Mouse (Mus musculus): ENCODE measurements around the gene Apbb2.
A peak's percentile ranks its signal among the peaks of the same experiment; 100 is the strongest.
"Not testable (repeated sequence)": the region's sequence is repeated elsewhere in the genome, so short reads cannot be mapped to it uniquely, and the experiment has no call there.

Apbb2 gene

GRCm38 (mm10) chr5:66269616-66270015 is 349.0 kb downstream of the Apbb2 start:
- peak in 1 of 2 experiments; percentile 39 for DNase-seq

DNA sequence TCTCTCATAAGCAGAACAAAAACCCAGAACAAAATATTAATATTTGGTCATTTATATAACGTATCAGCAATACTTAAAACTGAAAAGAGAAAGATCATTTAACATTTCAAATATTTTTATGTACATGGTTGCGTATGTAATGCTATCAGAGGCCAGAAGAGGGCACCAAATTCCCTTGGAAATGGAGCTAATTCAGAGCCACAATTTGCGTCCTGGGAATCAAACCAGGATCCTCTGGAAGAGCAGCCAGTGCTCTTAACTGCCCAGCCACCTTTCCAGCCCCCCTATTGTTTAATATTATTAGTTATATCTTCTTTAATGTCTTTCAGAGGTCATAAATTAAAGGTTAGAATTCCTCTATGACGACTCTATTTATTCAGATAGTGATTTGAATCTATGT is 355.2 kb downstream of the Apbb2 start:
- DNase-seq = peak in 1 of 2 experiments; percentile 75

DNA sequence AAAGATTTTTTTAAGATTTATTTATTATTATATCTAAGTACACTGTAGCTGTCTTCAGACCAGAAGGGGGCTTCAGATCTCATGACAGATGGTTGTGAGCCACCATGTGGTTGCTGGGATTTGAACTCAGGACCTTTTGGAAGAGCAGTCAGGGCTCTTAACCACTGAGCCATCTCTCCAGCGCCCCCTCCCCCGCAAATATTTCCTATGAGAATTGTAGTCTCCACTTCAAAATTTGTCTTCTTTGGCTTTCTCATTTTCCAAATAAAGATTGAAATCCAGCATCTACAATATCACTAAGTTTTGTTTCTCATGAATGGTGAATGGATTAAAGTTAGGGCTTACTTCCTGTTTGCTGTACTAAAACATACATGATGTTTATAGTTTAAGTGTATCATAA is 356.1 kb downstream of the Apbb2 start:
- DNase-seq = no peak

DNA sequence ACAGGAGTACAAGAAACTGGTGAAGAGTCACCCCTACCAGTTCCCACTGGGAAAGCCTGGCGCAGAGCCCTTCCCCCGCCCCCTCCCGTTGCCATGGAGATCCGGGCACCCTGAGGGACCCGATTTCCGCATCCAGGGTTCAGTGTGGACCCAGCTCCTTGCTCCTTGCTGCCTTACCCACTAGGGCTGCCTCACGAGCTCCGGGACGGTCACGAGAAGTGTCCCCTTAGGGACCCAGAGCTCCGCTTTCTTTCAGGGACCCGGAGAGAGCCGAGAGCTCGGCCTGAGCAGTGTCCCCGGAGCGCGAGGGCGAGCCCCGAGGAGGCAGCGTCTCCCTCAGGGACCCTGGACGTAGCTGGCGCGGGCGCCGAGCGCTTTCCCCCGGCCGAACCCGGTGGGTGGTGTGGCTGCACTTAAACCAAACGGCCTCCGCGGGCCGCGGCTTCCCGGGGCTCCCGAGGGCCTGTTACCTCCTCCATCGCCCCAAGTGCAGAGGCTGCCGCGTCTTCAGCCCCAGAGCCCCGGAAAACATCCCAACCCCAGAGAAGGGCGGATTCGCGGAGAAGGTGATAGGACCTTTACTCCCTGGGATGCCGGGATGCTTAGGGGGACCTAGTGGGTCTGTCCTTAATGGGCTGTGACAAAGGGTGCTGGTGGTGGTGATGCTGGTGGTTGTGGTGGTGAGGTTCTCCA is 358.7 kb downstream of the Apbb2 start, which contains the start of gene Nsun7:
Gene Nsun7, plus strand, starts transcription at position 142 of the 693 bp plus-strand sequence.
- DNase-seq = peak; percentile 89 to 93

- not testable (repeated sequence) for DNase-seq
These were observed 359.2 kb downstream of the Apbb2 start for GRCm38 (mm10) chr5:66259431-66259755.

- no peak for DNase-seq
These were observed 359.6 kb downstream of the Apbb2 start for GRCm38 (mm10) chr5:66259000-66259399.

DNA sequence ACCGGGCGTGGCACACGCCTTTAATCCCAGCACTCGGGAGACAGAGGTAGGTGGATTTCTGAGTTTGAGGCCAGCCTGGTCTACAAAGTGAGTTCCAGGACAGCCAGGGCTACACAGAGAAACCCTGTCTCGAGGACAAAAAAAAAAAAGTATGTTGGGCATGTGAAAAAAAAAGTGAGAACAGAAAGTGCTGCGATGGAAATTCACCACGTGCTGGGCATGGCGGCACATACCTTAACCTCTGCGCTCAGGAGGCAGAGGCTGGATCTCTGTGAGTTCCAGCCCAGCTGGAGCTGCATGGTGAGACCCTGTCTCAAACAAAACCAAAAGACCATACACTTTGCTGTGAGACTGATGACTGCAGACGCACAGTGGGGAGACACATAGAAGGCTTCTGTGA is 363.5 kb downstream of the Apbb2 start:
- no peak for DNase-seq

DNA sequence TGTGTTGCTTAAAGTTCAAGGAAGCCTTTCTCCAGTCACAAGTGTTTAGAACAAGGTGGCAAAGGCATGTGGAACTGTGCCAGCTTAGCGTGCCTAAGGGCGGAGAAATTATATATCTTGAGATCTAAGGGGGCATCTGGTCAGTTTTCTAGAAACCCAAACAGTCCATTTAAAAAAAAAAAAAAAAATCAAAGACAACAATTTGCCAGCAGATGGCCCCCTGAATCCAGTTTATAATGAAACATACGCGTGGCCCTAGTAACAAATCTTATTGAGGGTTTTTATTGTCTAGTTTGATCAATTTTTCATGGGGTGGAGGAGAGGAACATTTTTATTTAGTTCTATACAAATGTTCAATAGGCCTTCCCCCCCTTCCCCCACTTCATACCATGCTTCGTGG is 365.4 kb downstream of the Apbb2 start:
- no peak for DNase-seq
